Mouse (Mus musculus) cerebellum, postnatal 36 days (tissue): ENCODE results near the gene Rassf3.
A peak's percentile ranks its signal among the peaks of the same experiment; 100 is the strongest.

Experiments used
- DNase-seq, 2 experiments: peaks; one replicate each; pipeline ENCODE4 v3.0.0; 2021 to 2022; ENCODE audit warnings: mixed read lengths in 2 of 2

Rassf3 gene

GRCm38 (mm10) chr10:121476190-121476967, at the start of gene Rassf3:
TSS of gene Rassf3 (minus strand) at chr10:121476347.
- peak; percentile 67 to 81 for DNase-seq

DNA sequence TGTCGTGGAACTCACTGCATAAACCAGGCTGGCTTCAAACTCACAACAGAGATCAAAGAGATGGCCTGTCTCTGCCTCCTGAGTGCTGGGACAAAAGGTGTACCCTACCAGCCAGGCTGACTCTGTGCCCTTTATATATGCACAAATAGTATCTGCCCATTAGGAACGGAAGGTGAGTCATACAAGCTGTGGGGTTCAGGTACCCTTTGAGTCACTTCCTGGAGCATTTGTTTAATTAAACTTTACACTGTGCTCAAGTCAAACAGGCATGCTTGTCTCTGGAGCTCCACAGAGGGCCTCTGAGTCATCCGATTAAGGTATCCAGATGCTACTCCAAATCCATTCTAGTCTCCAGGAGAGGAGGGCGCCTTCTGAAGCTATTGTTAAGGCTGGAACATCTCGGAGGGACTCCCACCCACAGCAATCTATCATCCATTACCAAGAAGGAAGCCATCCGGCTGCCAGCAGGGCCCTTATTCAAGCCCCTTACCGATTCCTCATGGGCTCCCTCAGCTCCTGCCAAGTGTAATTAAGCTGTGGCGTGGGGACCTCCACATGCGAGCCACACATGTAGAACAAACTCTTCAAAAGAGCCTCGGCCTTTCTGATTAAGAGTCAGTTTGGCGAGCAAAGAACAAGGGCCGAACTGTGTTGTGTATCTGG, 44.9 kb upstream of the Rassf3 start:
- no peak for DNase-seq

- DNase-seq: no peak
Observed at GRCm38 (mm10) chr10:121519710-121520109, 43.6 kb upstream of the Rassf3 start.

DNA sequence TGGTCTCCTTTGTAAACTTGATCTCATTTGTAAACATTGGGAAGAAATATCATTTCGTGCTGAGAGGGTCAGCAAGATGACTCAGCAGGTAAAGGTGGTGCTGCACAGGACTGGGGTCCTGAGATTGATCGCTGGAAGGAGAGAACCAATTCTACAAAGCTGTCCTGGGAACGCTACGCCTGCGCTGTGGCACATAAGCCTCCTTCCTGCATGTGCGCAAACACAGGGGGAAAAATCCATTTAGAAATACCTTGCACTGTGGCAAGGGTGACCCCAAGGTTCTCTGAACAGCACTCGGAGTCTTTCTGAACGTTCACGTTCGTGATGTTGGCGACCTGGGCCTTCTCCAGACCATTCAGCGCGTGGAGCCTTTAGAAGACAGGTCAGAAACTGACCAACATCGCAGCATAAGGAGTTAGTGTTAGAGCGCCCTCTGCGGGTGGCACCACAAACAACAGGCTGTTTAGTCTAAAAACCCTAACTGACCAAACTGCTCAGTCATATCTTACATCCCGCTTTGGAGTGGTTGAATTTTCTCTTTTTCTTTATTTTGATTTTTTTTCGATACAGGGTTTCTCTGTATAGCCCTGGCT, 40.0 kb upstream of the Rassf3 start:
- peak; percentile 87 to 92 for DNase-seq

DNA sequence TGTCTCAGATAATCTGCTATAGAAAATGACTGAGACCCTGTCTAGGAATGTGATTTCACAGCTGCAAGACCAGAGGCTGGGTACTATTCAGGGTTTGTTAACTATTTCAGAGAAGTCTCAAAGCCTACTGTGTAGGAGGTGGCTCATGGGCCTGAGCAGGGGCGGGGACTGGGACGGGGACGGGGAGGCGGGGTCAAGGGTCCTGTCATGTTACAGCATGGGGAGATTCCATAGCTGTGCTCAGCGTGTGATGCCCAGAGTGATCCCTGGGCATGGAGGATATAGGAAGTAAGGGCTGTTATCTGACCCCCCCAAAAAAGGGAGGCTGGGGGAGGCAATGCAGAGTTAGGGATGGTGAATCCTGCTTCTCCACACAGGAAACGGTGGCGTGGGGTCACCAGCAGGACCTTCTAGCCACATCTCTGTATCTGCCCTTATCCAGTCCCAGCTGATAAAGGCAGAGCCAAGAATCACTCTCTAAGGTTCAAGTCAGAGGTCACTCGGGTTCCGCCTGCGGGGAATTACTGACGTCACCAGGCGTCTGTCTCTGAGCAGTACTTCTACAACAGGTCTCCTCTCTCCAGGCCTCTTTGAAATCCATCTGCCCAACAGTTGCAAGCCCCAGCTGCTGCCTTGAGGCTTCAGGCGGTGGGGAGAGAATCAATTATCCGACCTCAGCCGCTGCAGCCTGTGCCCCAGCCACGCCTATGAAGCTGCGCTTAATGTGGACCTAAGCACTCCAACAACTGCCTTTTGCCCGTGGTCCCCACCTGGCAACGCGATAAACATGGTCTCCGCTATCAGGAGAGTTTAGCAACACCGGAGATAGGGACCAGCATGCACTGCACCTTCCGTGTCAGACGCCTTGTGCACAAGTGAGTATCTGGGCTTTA, 33.9 kb upstream of the Rassf3 start:
- DNase-seq: no peak

GRCm38 (mm10) chr10:121507755-121508544, 31.8 kb upstream of the Rassf3 start:
- no peak for DNase-seq

- peak in 1 of 2 experiments; percentile 18 for DNase-seq
Observed at GRCm38 (mm10) chr10:121506731-121507583, 30.8 kb upstream of the Rassf3 start.

DNA sequence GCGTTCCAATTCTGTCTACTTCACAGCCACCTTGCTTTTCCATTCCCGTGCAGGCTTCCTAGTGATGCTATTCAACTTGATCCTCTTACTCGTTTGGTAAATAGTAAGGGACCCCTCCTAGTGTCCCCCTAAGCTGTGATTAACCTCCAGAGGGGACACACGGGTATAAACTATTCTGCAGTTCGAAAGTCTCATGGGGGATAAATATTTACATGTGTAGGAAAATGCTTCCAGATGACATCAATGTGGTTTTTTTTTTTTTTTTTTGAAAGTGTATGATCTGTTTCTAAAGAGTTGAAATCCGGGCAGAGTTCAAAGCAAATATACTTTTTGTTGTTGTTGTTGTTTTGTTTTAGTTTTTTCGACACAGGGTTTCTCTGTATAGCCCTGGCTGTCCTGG, 29.8 kb upstream of the Rassf3 start:
- DNase-seq: no peak

DNA sequence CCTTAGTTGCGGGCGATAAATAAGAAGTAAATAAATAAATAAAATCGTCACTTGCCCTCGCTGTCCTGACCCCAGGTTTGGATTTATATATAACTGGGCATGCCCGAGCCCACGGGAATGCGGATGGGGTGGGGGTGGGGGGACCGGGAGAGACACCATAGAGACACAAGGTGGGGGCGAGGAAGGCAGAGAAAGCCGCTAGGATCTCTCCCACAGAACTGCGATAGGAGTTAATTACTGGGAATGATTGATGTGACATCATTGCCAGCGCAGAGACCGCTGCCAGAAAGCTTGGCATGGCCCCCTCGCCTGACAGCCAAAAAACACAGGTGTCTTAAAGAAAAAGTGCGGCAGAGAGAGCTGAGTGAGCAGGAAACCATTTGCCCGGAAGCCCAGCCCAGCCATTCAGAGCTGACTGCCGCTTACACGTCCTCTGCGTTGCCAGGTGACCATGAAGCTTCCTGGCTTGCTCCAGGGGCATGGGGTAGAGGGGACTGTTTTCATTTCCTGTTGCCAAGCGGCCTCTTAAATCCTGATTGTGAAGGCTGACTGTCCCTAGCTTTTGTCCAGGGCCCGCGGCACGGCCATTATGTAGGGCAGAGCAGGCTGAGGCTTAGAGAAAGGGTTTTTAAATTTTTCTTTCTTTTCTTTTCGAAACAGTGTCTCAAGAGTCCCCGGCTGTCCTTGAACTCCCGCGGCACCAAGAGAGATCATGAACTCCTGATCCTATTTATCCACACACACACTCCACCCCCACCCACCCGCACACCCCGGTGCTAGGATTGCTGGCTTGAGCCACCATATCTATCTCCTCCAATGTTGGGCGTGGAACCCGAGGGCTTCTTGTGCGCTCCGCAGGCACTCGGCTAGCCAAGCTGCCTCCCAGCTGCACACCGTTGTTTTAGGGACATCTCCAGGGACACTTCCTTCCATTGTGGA, 29.1 kb upstream of the Rassf3 start:
- DNase-seq: peak; percentile 73 to 75

DNA sequence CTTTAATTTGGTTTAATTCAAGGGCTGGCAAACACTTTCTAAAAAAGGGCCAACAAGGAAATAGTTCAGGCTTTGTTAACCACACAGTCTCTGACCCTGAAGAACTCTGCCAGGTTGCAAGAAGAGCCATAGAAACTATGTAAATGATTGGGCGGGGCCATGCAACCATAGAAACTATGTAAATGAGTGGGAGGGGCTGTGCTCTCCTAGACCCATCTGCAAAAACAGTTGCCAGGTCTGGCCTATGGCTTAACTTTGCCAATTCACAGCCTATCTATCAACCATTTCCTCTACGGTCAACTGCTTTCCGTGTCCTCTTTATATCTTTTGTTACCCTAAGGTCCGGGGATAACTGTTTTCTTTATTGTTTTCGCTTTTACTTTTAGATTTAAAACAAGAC, 25.0 kb upstream of the Rassf3 start:
- DNase-seq: no peak

DNA sequence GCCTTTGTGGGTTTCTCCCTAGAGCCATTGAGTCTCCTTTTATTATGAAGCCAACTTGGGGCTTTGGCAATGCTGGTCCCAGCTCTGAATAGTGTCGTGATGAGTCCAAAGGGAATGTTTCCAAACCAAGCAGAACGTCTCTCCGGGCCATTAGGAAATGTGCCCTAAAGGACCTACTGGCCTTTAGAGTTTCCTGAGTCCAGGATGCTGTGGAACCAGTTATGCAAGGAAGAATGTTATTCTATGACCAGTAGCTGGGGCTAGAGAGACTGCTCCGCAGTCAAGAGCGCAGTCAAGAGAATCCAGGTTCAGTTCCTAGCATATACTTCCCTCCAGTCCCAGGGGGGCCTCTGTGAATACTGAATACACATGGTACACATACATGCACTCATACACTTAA, 23.9 kb upstream of the Rassf3 start:
- DNase-seq: no peak

DNA sequence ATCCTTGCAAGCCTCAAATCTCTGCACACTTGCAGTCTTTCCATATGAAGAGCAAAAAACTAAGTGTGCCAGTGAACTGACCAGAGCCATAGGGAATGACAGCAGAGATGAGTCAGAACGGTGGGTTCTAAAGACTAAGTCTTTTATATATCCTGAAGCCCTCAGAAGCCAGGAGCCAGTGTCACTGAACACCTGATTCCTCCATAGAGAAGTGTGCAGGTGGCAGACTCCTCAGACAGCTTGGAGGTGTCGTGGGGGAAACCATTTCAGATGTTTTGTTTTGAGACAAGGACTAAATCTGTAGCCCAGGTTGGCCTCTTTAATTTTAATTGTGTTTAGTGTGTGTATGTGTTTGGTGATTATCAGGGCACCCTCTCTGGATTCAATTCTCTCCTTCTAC, 22.9 kb upstream of the Rassf3 start:
- no peak for DNase-seq

DNA sequence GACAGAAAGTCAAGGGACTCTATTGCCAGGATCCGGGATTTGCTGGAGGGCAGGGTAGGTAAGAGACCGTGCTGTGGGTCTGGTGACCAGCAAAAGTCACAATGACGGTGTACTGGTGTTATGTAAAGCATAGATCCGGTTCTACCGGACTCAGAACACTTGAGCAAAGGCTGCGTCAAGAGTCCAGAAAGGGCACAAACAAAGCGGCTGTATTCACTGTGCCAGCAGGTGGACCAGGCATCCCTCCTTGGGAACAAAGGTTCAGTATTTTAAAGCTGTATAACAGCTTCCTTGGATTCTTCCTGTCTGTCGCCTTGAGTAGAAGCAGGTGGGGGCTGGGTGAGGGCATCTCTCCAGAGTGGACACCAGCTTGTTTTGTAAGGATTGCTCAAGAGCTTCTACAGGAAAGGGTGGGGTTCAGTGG, 22.3 kb upstream of the Rassf3 start:
- no peak for DNase-seq

GRCm38 (mm10) chr10:121497968-121498367, 21.8 kb upstream of the Rassf3 start:
- DNase-seq: no peak

GRCm38 (mm10) chr10:121496616-121497015, 20.5 kb upstream of the Rassf3 start:
- no peak for DNase-seq

- no peak for DNase-seq
Observed at GRCm38 (mm10) chr10:121494163-121494425, 17.9 kb upstream of the Rassf3 start.

DNA sequence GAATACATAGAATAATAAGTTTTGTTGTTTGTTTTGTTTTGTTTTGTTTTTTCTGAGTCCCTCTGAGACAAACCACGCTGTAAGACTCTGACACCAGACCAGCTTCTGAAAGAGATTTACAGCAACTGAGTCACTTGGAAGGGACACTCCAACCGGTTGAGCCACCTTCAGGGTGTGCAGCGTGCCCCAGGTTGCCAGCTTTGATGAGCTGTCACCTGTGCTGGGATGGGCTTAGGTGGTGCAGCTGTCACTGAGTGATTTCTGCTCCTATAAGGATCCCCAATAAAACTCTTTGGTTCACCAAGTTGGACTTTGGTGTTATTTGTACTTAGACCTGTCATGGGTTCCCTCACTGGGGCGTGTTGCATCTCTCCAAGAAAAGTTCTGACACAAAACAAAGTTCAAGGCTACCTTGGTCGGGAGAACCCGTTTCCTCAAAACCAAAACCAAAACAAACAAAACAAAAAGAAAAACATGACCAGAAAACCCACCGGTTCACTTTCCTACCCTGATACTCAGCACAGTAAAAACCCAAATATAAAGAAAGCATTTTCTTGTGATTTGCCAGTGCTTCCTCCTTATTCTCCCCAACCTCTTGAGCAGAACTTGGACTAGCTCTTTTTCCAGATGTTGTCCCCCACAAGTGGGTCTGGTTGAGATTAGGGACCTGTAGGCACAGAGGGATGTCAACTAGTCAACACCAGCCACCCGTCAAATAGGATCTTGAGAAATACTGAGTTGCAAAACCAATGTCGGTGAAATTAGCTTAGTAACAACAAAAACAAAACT, 17.4 kb upstream of the Rassf3 start:
- DNase-seq: no peak

- DNase-seq: no peak
Observed at GRCm38 (mm10) chr10:121492608-121493315, 16.6 kb upstream of the Rassf3 start.

- DNase-seq: no peak
Observed at GRCm38 (mm10) chr10:121489941-121490340, 13.8 kb upstream of the Rassf3 start.
